Mouse (Mus musculus) lung, embryonic 14.5 days (tissue): Measurements from ENCODE around the gene Amfr. TPM values are rescaled to one million over a fixed set of nuclear protein-coding genes. Genes with fewer than 3 reads are reported as not detected.
A peak's percentile ranks its signal among the peaks of the same experiment; 100 is the strongest.

Source experiments
- ATAC-seq: fragments of 200-750 bp; cut with Nextera tagmentation; 2 replicates; pipeline ENCODE4 v1.8.0; 2017; ENCODE audit warnings: mild to moderate bottlenecking, moderate TSS enrichment, moderate library complexity; ENCODE audit not compliant: insufficient read depth
- DNase-seq: peaks from one replicate; pipeline ENCODE4 v3.0.0-alpha.2; 2015
- H3K27ac ChIP-seq: fragments of 300-500 bp; sonication (generic); 2 replicates; pipeline ENCODE4 v1.5.1; 2014; ENCODE audit warnings: low read depth, mild to moderate bottlenecking, moderate library complexity
- H3K27me3 ChIP-seq: fragments of 300-500 bp; sonication (generic); 2 replicates; pipeline ENCODE4 v1.6.1; 2014; ENCODE audit warnings: low read length, control low read depth; ENCODE audit not compliant: insufficient read depth
- H3K36me3 ChIP-seq: fragments of 300-500 bp; sonication (generic); 2 replicates; pipeline ENCODE4 v1.6.1; 2014; ENCODE audit warnings: control low read depth; ENCODE audit not compliant: insufficient read depth
- H3K4me1 ChIP-seq: fragments of 300-500 bp; sonication (generic); 2 replicates; pipeline ENCODE4 v1.6.1; 2014; ENCODE audit warnings: antibody characterized with exemption, control low read depth; ENCODE audit not compliant: insufficient read depth
- H3K4me2 ChIP-seq: fragments of 300-500 bp; sonication (generic); 2 replicates; pipeline ENCODE4 v1.6.1; 2014; ENCODE audit warnings: mild to moderate bottlenecking
- H3K4me3 ChIP-seq: fragments of 300-500 bp; sonication (generic); 2 replicates; pipeline ENCODE4 v1.5.1; 2014; ENCODE audit warnings: low read depth, low read length
- H3K9ac ChIP-seq: fragments of 300-500 bp; sonication (generic); 2 replicates; pipeline ENCODE4 v1.6.1; 2014
- H3K9me3 ChIP-seq: fragments of 300-500 bp; sonication (generic); 2 replicates; pipeline ENCODE4 v1.6.1; 2016; ENCODE audit warnings: low read depth, low read length, control low read depth
- CTCF ChIP-seq: IDR thresholded peaks from 2 replicates; pipeline ENCODE4 v1.5.1; 2016; ENCODE audit warnings: antibody characterized with exemption, low read depth
- WGBS: fragments of 180-500 bp; shearing (Covaris S2); extraction: QIAGEN DNeasy Blood & Tissue Kit; methylation state at CpG from one replicate; pipeline ENCODE4 v1.1.7; 2014; 5-methylcytosine and 5-hydroxymethylcytosine counted together
- polyA plus RNA-seq: library from polyadenylated mRNA; unstranded; fragments of >200 nt; fragmentation: Nextera tagmentation; extraction: Ambion mirVana; gene quantifications from 2 replicates; pipeline ENCODE4 v1.2.1, GENCODE M21; 2014

The Amfr gene
- polyA plus RNA-seq, 1 experiment from 2014 or later: 54.7 TPM

DNA sequence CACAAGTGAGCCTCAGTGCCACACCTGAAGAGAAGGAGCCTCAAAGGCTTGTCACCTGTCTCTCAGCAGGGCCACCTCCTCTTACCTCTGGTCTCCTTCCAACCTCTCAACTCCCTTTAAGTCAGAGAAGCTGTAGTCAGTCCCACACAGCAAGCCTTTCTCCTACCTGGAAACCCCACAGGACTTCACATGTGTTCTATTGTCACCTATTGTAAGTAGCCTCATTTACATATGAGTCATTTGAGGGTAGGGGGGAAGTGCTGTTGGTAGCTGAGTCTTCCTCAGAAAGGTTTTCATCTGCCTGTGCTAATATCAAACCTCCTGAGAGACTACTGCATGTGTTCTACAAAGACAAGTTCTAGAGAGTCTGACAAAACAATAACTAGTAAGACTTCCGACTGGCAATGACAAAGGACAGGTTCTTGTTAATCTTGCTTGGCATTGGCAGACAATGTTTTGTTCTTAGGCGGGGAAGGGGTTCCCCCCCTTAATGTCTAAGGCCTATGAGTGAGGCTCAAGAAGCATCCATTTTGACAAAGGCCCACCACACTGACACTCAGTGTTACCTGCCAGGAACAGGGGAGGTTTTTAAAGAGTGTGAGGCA lies 2.4 kb downstream of the Amfr start:
- Histone ChIP-seq H3K4me2 (peak overlapping the region; percentile 93), H3K27me3 (no peaks in the 10 kb centered on the region), H3K4me3 (peak overlapping the region; percentile 94; the same call in 1 of the 2 replicates), H3K27ac (no peak overlapping the region), H3K9ac (no peak overlapping the region), H3K9me3 (no peaks in the 10 kb centered on the region), H3K36me3 (0 out of 2 replicates have a peak, but pooled peaks cover 9% of the 10 kb centered on the region), H3K4me1 (peaks cover 18% of the 10 kb centered on the region)
- WGBS: 64% methylated on average over 2 of the region's 2 CpGs
- DNase-seq: no peak
- TF ChIP-seq CTCF: no peak
- no peak for ATAC-seq

DNA sequence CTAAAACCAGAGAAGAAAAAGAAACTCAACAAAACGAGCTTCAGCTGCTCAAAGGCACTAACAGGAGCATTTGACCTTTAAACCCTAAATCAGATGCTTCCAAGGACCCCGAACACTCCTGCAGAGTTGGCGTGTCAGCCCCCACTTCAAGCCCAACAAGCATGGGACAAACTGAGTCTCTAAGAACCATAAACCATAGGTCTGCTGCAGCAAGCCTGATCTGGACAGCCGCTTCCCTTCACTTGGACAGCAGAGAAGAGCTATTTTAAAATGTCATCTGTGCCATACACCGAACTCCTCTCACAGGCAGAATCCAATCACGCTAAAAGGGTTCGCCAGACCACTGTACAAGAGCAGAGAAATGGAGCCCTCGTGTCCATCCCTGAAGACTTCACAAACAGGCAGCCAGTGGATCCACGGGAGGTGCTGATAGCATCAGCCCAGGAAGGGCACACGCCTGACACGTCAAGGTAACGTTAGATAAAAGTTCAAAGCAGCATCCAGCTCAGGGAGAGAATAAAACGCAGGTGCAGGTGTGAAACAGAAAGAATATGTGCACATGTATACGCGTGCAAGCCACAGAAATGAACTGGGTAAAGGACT lies 3.3 kb downstream of the Amfr start:
- Histone ChIP-seq H3K27ac (peak overlapping the region; percentile 30; the same call in 1 of the 2 replicates), H3K4me3 (no peak overlapping the region), H3K4me2 (0 out of 2 replicates have a peak overlapping the region, but pooled peaks have one; percentile 12), H3K27me3 (no peaks in the 10 kb centered on the region), H3K9me3 (no peaks in the 10 kb centered on the region), H3K36me3 (peaks cover 7% of the 10 kb centered on the region; the same call in 1 of the 2 replicates), H3K4me1 (peaks cover 18% of the 10 kb centered on the region), H3K9ac (no peak overlapping the region; the same call in 1 of the 2 replicates)
- WGBS: 48% methylated on average over 15 of the region's 15 CpGs
- ATAC-seq (no peak), DNase-seq (no peak)
- TF ChIP-seq CTCF: no peak

DNA sequence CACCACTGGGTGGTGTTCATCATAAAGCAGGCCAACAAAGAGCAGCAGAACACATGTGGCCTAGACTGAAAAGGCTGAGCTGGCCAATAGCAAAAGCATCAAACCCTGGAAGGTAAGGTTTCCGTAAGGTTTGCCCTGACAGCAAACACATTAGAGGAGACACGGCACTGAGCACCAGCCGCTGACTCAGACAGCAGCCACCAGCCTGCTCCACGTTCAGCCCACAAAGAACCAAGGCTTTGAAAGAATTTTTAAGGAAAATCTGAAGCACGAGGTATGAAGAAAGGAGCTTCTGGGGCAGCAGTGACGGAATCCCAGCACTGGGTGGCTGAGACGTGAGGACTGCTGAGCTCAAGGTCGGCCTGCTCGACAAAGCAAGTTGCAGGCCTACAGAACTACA lies 8.5 kb downstream of the Amfr start:
- no peak for DNase-seq
- Histone ChIP-seq H3K4me2 (no peak overlapping the region), H3K27ac (no peak overlapping the region), H3K27me3 (no peaks in the 10 kb centered on the region), H3K4me1 (peaks cover 3% of the 10 kb centered on the region), H3K9me3 (no peaks in the 10 kb centered on the region), H3K9ac (no peak overlapping the region), H3K36me3 (peaks cover 48% of the 10 kb centered on the region), H3K4me3 (no peak overlapping the region)
- ATAC-seq: no peak
- 87% methylated on average over 9 of the region's 9 CpGs for WGBS
- TF ChIP-seq CTCF: no peak

DNA sequence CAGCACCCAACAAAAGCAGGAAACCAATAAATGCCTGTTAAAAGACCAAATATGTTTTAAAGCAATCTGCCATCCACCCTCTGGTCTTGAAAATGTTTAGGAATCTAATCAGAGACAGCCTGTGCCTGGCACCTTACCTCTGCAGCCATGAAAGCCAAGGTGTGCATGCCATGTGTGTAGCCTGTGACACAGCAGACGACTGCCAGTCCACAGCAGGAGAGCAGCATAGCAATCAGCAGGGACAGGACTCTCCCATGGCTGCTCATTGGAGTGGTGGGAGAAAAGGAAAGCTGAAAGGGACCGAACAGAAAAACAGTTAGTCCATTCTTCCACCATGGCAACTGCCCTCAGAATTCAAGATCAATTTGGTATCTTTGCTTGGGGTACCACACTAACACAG lies 13.7 kb downstream of the Amfr start:
- no peak overlapping the region for H3K4me2 ChIP-seq
- no peaks in the 10 kb centered on the region for H3K27me3 ChIP-seq
- ATAC-seq: no peak
- 81% methylated on average over 2 of the region's 2 CpGs for WGBS
- H3K4me3 ChIP-seq: no peak overlapping the region
- no peak for DNase-seq
- no peaks in the 10 kb centered on the region for H3K9me3 ChIP-seq
- H3K36me3 ChIP-seq: peaks cover 57% of the 10 kb centered on the region
- TF ChIP-seq CTCF: no peak
- H3K27ac ChIP-seq: no peak overlapping the region
- H3K9ac ChIP-seq: no peak overlapping the region
- no peaks in the 10 kb centered on the region for H3K4me1 ChIP-seq

DNA sequence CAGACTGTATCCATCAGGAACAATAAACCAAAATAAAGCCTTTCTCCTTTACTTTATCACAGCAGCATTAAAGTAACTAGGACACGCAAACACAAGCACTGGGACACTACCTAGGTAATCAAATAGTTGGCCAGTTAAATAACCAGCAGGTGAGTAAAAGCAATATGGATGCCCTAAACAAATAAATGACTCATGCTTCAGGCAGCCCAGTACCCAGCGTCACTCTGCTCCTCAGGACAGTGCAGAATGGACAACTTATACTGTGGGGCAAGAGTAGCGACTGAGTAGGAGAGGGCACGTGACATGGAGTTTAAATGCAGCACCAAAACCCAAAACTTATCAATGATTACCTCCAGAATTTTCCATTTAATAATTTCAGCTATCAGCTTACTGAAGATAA lies 22.9 kb downstream of the Amfr start:
- H3K4me2 ChIP-seq: no peak overlapping the region
- no peak overlapping the region for H3K4me3 ChIP-seq
- no peak for TF ChIP-seq CTCF
- H3K9me3 ChIP-seq: no peaks in the 10 kb centered on the region
- no peak overlapping the region for H3K27ac ChIP-seq
- H3K36me3 ChIP-seq: peaks cover 41% of the 10 kb centered on the region
- H3K9ac ChIP-seq: no peak overlapping the region
- ATAC-seq (no peak), DNase-seq (no peak)
- no peaks in the 10 kb centered on the region for H3K4me1 ChIP-seq
- 87% methylated on average over 4 of the region's 4 CpGs for WGBS
- no peaks in the 10 kb centered on the region for H3K27me3 ChIP-seq

DNA sequence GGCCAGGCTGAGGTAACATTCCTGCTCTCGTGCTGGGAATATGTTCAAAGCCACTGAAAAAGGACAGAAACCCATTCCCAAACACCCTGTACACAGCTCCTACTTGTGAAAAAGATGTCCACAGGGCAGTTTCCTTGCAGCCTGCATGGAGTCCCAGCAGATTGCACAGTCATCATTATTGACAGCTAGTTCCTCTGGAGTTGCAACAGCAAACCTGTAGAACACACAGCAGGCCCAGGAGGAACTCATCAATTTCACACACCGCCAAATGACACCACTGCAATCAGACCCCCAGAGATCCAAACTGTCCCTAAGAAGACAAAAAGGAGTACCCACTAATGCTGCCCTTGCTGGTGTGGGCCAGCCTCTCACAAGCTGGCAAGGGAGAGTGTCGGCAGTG lies 27.9 kb downstream of the Amfr start:
- WGBS: 82% methylated on average over 3 of the region's 3 CpGs
- no peak overlapping the region for H3K9ac ChIP-seq
- no peak overlapping the region for H3K4me3 ChIP-seq
- no peak overlapping the region for H3K27ac ChIP-seq
- H3K4me1 ChIP-seq: no peaks in the 10 kb centered on the region
- no peaks in the 10 kb centered on the region for H3K27me3 ChIP-seq
- H3K36me3 ChIP-seq: peaks cover 86% of the 10 kb centered on the region
- no peak overlapping the region for H3K4me2 ChIP-seq
- DNase-seq (no peak), ATAC-seq (no peak)
- no peak for TF ChIP-seq CTCF
- no peaks in the 10 kb centered on the region for H3K9me3 ChIP-seq

DNA sequence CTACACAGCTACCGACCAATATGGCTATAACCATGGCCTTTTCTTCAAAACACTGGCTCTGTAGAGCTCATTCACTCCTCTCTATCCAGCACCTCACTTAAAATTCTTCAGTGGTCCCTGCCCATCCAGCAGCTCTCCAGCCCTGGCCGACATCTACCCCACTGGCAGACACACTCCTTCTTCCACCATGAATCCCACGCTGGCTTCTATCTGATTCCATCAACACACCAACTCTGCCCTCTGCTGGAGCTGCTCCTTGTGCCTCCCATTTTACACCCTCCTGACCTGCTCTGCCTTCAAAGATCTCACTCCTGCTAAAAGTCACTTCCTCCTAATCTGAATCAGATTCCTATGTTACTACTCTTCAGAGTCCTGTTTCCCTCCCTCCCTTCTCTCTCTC lies 28.8 kb downstream of the Amfr start:
- H3K27ac ChIP-seq: no peak overlapping the region
- no peak overlapping the region for H3K9ac ChIP-seq
- H3K4me1 ChIP-seq: no peaks in the 10 kb centered on the region
- H3K27me3 ChIP-seq: no peaks in the 10 kb centered on the region
- DNase-seq: no peak
- no peak for TF ChIP-seq CTCF
- H3K36me3 ChIP-seq: peaks cover 89% of the 10 kb centered on the region
- no peaks in the 10 kb centered on the region for H3K9me3 ChIP-seq
- H3K4me2 ChIP-seq: no peak overlapping the region
- 69% methylated on average over 3 of the region's 3 CpGs for WGBS
- no peak overlapping the region for H3K4me3 ChIP-seq
- no peak for ATAC-seq
